Mouse (Mus musculus) adrenal gland, postnatal 10 days (tissue): ENCODE measurements around the gene Olfr1437. TPM values are rescaled to one million over a fixed set of nuclear protein-coding genes. Genes with fewer than 3 reads are reported as not detected.
"Not testable (repeated sequence)": the region's sequence is repeated elsewhere in the genome, so short reads cannot be mapped to it uniquely, and the experiment has no call there.

Experiments
- DNase-seq: peaks from one replicate; pipeline ENCODE4 v3.0.0; 2021; ENCODE audit warnings: mixed read lengths
- long read RNA-seq, 2 experiments: library from polyadenylated mRNA; stranded (forward); transcript quantifications; one replicate each; pipeline ENCODE4 v2.0.0; 2021
- total RNA-seq, 2 experiments: library from RNA; stranded (reverse); gene quantifications; 2 replicates each; pipeline ENCODE4 v1.2.3; 2021

The Olfr1437 gene
- not detected for total RNA-seq
- long read RNA-seq, experiment 1: 0 reads
- long read RNA-seq, experiment 2: 0 reads

DNA sequence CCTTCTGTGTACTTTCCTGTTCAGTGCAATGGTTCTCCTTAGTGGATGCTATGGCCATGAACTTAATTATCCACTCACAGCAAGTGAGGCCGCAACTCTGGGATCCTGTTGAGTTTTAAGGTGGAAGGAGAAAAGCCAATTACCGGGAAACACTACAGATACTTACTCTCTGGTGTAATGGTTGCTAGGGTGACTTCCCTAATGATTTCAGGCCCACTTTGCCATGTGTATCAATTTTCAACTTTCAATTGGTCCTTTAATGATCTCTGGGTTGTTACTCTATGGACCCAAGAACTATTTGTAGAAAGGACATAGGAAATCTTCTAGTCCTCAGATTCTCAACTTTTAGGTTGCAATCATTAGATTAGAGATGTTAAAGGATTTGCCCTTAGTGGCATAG lies at the start of gene Olfr1437:
TSS of gene Olfr1437 (minus strand) at position 101 of the 400 bp plus-strand sequence.
- DNase-seq: no peak

DNA sequence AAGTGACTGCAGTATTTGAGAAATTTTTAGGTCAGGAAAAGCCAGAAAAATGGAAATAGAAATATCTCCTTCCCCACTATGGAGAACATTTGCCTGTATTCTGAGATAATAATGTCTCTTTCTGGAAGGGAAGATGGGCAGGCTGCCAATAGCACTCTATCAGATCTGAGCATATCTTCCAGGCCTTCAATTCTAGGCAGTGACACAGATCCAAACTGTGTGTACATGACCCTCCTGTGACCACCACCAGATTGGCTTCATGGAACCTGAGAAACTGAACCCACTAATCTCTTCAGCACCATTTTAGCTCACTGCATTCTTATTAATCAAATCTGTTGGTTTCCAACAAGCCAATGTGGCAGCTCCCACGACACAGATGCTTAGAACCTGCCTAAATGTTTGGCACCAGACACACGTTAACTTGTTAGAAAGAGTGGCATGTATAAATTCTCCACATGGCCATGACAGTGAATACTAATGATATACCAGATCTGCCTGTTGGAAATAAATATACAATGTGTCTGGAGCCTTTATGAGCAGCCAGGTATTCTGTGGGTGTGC lies 49.6 kb upstream of the Olfr1437 start:
- DNase-seq: peak; percentile 5

DNA sequence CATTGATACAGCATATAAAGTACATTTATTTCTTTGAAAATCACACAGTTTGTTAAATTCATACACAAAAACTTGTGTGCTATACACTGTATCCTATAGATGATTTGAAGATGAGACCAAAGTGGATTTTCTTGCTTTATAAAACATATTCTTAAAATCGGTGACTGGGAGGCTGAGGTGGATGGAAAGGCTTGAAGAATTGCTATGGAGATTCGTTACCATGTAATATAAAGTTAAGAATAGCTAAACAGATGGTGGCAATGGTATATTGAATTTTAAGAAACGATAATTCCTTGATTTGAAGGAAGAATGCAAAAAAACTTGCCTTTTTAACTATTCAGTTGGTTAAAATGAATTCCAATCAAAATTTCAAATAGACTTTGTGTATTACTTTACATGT lies 48.1 kb upstream of the Olfr1437 start:
- no peak for DNase-seq

DNA sequence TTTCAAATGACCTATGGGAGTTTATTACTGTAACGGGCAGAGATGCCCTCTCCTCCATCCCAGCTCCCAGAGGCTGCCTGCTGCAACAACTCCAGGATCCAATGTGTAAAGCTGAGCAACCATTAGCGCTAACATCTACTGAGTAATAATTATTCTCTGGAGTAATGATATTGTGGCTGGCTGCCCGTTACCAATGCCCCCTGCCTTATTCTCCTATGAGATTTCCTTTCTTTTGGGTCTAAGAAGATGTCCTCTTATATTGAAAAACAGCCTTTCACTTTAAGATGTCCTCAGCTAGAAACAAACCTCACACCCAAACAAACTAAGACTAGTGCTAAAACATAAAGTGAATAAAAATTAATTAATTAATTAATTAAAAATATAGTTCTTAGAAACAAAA lies 10.9 kb upstream of the Olfr1437 start, which contains the start of gene Olfr1438-ps1:
TSS of gene Olfr1438-ps1 (minus strand) at position 101 of the 400 bp plus-strand sequence.
- DNase-seq: no peak

DNA sequence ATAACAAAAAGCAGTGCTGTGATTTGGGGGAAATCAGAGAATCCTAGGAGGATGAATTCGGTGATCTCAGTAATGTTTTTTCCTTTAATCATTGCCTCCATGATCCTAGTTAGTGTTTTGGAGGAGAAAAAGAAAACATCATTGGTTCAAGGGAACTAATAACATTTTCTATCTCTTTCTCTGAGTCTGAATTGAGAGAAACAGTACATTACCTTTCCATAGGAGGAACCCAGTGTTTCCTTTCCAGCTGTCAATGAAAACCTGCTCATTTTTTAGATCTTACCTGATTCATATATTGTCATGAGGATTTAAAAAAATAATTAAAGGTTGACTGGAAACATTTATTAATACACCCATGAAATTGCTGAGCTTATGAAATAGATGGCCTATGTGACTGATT lies 25.9 kb downstream of the Olfr1437 start, which contains the start of gene Olfr1436:
TSS of gene Olfr1436 (minus strand) at position 101 of the 400 bp plus-strand sequence.
- not testable (repeated sequence) for DNase-seq

DNA sequence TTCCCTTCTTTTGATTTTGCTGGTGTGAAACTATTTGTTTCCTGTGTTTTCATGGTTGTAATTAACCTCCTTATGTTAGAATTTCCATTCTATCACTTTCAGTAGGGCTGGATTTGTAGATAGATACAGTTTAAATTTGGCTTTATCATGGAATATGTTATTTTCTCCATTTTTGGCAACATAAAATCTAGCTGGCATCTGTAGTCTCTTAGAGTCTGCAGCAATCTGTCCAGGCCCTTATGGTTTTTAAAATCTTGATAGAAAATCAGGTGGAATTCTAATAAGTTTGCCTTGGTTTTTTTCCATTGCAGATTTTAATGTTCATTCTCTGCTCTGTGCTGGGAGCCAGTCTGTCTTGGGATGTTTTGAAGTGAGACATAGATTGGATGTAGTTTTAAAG lies 31.9 kb downstream of the Olfr1437 start:
- DNase-seq: no peak

DNA sequence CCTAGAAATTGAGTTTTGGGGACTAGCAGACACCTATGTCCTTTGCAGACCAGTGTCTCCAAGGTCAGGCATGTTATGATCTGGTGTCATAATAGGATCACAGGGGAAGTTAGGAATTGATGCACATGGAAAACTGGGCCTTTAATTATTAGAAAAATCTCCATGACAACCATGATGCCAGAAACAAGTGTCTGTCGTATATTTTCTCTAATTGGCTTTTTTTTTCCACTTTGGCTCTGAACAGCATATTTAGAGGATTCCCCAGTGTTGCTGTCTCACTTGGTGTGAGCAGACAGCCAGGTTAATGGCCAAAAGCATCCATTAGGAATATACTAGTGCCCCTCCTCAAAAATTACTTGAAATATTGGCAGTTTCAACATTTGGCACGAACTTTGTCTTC lies 45.3 kb downstream of the Olfr1437 start, which contains the start of gene Olfr1434:
TSS of gene Olfr1434 (plus strand) at position 301 of the 400 bp plus-strand sequence.
- no peak for DNase-seq

Other genes starting within 250 kb of the Olfr1437 start
- gene Olfr1425, start 247.4 kb downstream of the Olfr1437 start, total RNA-seq: not detected
- gene Olfr1426, start 233.1 kb downstream of the Olfr1437 start, total RNA-seq: not detected
- gene Olfr1427, start 221.8 kb downstream of the Olfr1437 start, total RNA-seq: not detected
- not detected for gene Olfr1428, start 209.2 kb downstream of the Olfr1437 start, total RNA-seq
- not detected for gene Olfr76, start 201.9 kb downstream of the Olfr1437 start, total RNA-seq
- not detected for gene Olfr1555-ps1, start 155.0 kb downstream of the Olfr1437 start, total RNA-seq
- gene Olfr1431, start 124.5 kb downstream of the Olfr1437 start, total RNA-seq: not detected
- gene Olfr1432, start 92.5 kb downstream of the Olfr1437 start, total RNA-seq: not detected
- gene Olfr262, start 83.4 kb downstream of the Olfr1437 start, total RNA-seq: not detected
- gene Olfr235, start 64.1 kb downstream of the Olfr1437 start, total RNA-seq: not detected
- not detected for gene Olfr1434, start 45.2 kb downstream of the Olfr1437 start, total RNA-seq
- not detected for gene Olfr1436, start 26.0 kb downstream of the Olfr1437 start, total RNA-seq
- not detected for gene Olfr1438-ps1, start 10.8 kb upstream of the Olfr1437 start, total RNA-seq
- gene Olfr1440, start 62.2 kb upstream of the Olfr1437 start, total RNA-seq: not detected
- gene Olfr1441, start 92.3 kb upstream of the Olfr1437 start, total RNA-seq: not detected
- gene Pfpl, start 102.8 kb upstream of the Olfr1437 start, total RNA-seq: not detected
- 10 to 100 TPM; 15.1 to 16.1 TPM for gene Mpeg1, start 135.7 kb upstream of the Olfr1437 start, total RNA-seq
- gene Dtx4, start 176.4 kb upstream of the Olfr1437 start, total RNA-seq: 10 to 100 TPM; 22.5 to 24.4 TPM
- gene Fam111a, start 220.6 kb upstream of the Olfr1437 start, total RNA-seq: 10 to 100 TPM; 11.9 to 14.8 TPM